Mouse (Mus musculus): ENCODE measurements around the gene Ccdc184.

DNA sequence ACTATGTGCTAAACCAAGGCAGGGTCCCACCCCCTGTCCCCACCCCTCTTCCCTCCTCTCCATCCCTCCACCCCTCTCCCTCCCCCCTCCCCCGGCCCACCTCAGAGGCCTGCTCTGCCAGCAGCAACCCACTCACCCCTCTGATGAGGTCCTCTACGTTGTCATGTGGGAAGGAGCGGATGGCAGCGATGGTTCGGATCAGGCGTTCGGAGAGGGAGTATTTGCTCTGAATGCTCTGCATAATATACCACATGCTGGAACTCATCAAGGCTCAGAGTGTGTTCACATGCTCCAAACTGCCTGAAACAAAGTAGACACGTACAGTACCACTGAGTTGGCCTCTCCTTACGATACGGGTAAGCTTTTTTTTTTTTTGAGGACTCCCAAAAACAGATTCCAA is 24.4 kb upstream of the Ccdc184 start:
- no peak for TF ChIP-seq FLI1 (IDR thresholded peaks at IDR 0.05; ENCODE audit: low read length)
- TF ChIP-seq GATA1 (IDR thresholded peaks at IDR 0.05; ENCODE audit: borderline replicate concordance, low read length): no peak
